In genomic region chr5:90640286-90641217, GRCm38 (mm10) we compare ENCODE assay signal across 8 mouse cellular contexts. TPM values are rescaled to one million over a fixed set of nuclear protein-coding genes. Genes with fewer than 3 reads are reported as not detected.
DNase-seq lines count a peak whose midpoint lies in the region; ATAC-seq and TF ChIP-seq lines count a peak whose summit lies in the region.

Rassf6 (minus strand) TSS chr5:90640657.

- H3K9me3 ChIP-seq in forebrain, postnatal 0 days (ENCODE audit: low read length) = no peaks in the 10 kb centered on the region

- peak; percentile 79 for ATAC-seq in frontal cortex, adult (ENCODE audit: low TSS enrichment)
- peak; percentile 60 for ATAC-seq in forebrain, postnatal 0 days

- peak within 1 kb of the TSS; percentile 43 for H3K9ac ChIP-seq in forebrain, postnatal 0 days

- no peaks in the 10 kb centered on the region for H3K36me3 ChIP-seq in forebrain, postnatal 0 days (ENCODE audit: insufficient read depth)
- no peaks in the 10 kb centered on the region for H3K36me3 ChIP-seq in macrophage (ENCODE audit: inconsistent target)

- no peaks in the 10 kb centered on the region for H3K79me2 ChIP-seq in macrophage (ENCODE audit: inconsistent target)

- H3K4me3 ChIP-seq in forebrain, postnatal 0 days (ENCODE audit: low read depth, low read length) = peak within 1 kb of the TSS; percentile 39
- peak within 1 kb of the TSS; percentile 9 for H3K4me3 ChIP-seq in macrophage (ENCODE audit: inconsistent target)

- 10% methylated on average over 26 of the region's 26 CpGs for WGBS in forebrain, postnatal 0 days
- WGBS in macrophage (ENCODE audit: missing documents) = 14% methylated on average over 26 of the region's 26 CpGs

- no peak for TF ChIP-seq CTCF in forebrain, postnatal 0 days (IDR thresholded peaks at IDR 0.05; ENCODE audit: low read depth)

- H3K27ac ChIP-seq in forebrain, postnatal 0 days (ENCODE audit: low read depth, low read length) = no peak within 1 kb of the TSS
- no peak within 1 kb of the TSS for H3K27ac ChIP-seq in macrophage

- DNase-seq in frontal cortex, postnatal 36 days (ENCODE audit: low spot score in 2 of 2) = no peak
- DNase-seq in brain, adult 2 months (ENCODE audit: low read depth, low spot score) = peak; percentile 43
- no peak for DNase-seq in forebrain, postnatal 0 days
- DNase-seq in kidney, postnatal 14 days = peak; percentile 93
- peak; percentile 81 for DNase-seq in urinary bladder, postnatal 14 days (ENCODE audit: low spot score)
- no peak for DNase-seq in frontal cortex, postnatal 10 days (ENCODE audit: low spot score in 2 of 2)

- H3K4me1 ChIP-seq in forebrain, postnatal 0 days (ENCODE audit: insufficient read depth) = no peaks in the 10 kb centered on the region

- peak within 1 kb of the TSS; percentile 72 for H3K4me2 ChIP-seq in forebrain, postnatal 0 days (ENCODE audit: low read depth)

- H3K27me3 ChIP-seq in forebrain, postnatal 0 days (ENCODE audit: insufficient read depth, low read length) = no peaks in the 10 kb centered on the region

RNA-seq across cellular contexts. Expression of gene Rassf6, which starts in this region (rescaled TPM):
- 0.76 and 1.5 TPM in 2 replicates for total RNA-seq in forebrain, postnatal 0 days (2014; rRNA removed)
- polyA plus RNA-seq in forebrain, postnatal 0 days (2015; fragmentation: Nextera tagmentation; extraction: Ambion mirVana) = 0.68 and 1.2 TPM in 2 replicates
- total RNA-seq in macrophage (2018; cell fraction: chromatin; rRNA removed) = not detected
- under 1 TPM in 1 of 26 experiments, not detected in 25; 0.05 TPM for total RNA-seq in macrophage (2018; cell fraction: cytosol; rRNA removed)
- not detected for total RNA-seq in macrophage (2018; cell fraction: nucleus; rRNA removed)
- polyA plus RNA-seq in macrophage (2018) = not detected in 3 replicates

Comparison
In these comparisons a context has a peak if more than half of its experiments do, and no peak if none do; other contexts are left out.
1. DNase-seq: peak in brain, adult 2 months (single experiment), kidney, postnatal 14 days (single experiment) and urinary bladder, postnatal 14 days (single experiment); none in frontal cortex, postnatal 36 days (0 of 2), forebrain, postnatal 0 days (single experiment) and frontal cortex, postnatal 10 days (0 of 2).